ENCODE assay signal across 8 mouse cellular contexts in the genomic region with DNA sequence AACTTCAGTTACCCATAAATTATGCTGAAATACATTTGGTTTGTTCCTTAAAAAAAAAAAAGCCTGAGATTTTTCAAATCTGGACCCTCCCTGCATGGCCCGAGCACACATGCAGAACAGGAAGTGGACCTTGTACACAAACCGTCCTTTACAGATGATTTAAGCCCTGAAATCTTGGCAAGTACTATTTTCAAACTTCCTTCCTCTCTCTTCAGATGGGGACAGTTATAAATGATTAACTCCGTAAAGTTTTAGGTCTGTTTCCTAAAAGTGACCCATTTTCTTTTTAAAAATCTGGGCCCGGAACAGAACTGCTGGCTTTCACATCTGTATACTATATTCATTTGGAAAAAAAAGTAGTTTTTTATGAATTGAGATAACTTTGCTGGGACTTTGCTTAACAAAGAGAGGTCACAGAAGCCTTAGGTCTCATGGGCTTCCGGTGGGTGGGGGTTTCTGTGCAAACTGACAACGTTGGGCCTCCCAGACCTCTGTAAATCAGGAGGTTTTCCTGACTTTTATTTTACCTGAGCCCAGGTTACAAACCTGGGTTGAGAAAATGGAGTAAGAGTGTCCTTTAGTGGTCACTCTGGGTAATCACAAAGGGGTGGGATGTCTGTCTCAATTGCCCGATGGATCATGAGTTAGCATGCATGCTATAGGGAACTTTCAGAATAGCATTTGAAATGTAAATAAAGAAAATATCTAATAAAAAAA.
DNase-seq lines count a peak whose midpoint lies in the region; ATAC-seq and TF ChIP-seq lines count a peak whose summit lies in the region.
"Had no signal": no experiment of that assay in that cellular context is flagged by ENCODE, and none has a peak within 500 bp of the region (broad histone marks: within the 10 kb centered on the region; RNA-seq: fewer than 3 reads in every experiment).

No protein-coding gene starts in this region.

- TF ChIP-seq CTCF in hindbrain, postnatal 0 days (IDR thresholded peaks at IDR 0.05; ENCODE audit: low read depth) = peak; percentile 62
- TF ChIP-seq CTCF in brain, embryonic 14.5 days (IDR thresholded peaks at IDR 0.05; ENCODE audit: borderline replicate concordance, extremely low read depth, insufficient read depth, insufficient read length) = no peak

- no peaks in the 10 kb centered on the region for H3K36me3 ChIP-seq in hindbrain, postnatal 0 days (ENCODE audit: insufficient read depth, low read length)
- H3K36me3 ChIP-seq in hindbrain, embryonic 13.5 days = no peaks in the 10 kb centered on the region
- H3K36me3 ChIP-seq: embryonic facial prominence, embryonic 13.5 days had no signal

- H3K4me3 ChIP-seq in hindbrain, postnatal 0 days (ENCODE audit: low read length) = no peak overlapping the region
- no peak overlapping the region for H3K4me3 ChIP-seq in hindbrain, embryonic 13.5 days
- H3K4me3 ChIP-seq: embryonic facial prominence, embryonic 13.5 days had no signal

- H3K27ac ChIP-seq in hindbrain, postnatal 0 days = no peak overlapping the region
- no peak overlapping the region for H3K27ac ChIP-seq in hindbrain, embryonic 13.5 days
- H3K27ac ChIP-seq: embryonic facial prominence, embryonic 13.5 days had no signal

- no peak; the same call in 1 of the 2 replicates for ATAC-seq in hindbrain, postnatal 0 days
- ATAC-seq in hindbrain, embryonic 13.5 days (ENCODE audit: low FRiP score) = no peak
- ATAC-seq in inflammation-experienced regulatory T-cells, adult 6 months = no peak

- no peak for TF ChIP-seq POLR2A in brain, embryonic 14.5 days (IDR thresholded peaks at IDR 0.05; ENCODE audit: borderline replicate concordance, extremely low read depth, insufficient read depth, insufficient read length, poor library complexity, severe bottlenecking)

- DNase-seq in hindbrain, postnatal 0 days (ENCODE audit: low spot score) = peak; percentile 44
- DNase-seq in 3T3-L1 (ENCODE audit: low read depth, low spot score) = peak; percentile 14
- DNase-seq in brain, embryonic 14.5 days (ENCODE audit: low read depth) = peak; percentile 20
- peak; percentile 44 to 80 for DNase-seq in kidney, postnatal 36 days
- no peak for DNase-seq in ovary, postnatal 36 days (ENCODE audit: low spot score)

- H3K4me2 ChIP-seq in hindbrain, postnatal 0 days (ENCODE audit: low read depth, low read length) = no peak overlapping the region
- no peak overlapping the region for H3K4me2 ChIP-seq in hindbrain, embryonic 13.5 days
- H3K4me2 ChIP-seq: embryonic facial prominence, embryonic 13.5 days had no signal

- no peaks in the 10 kb centered on the region for H3K27me3 ChIP-seq in hindbrain, postnatal 0 days (ENCODE audit: insufficient read depth, low read length)
- H3K27me3 ChIP-seq in hindbrain, embryonic 13.5 days = no peaks in the 10 kb centered on the region
- H3K27me3 ChIP-seq: embryonic facial prominence, embryonic 13.5 days had no signal

- H3K4me1 ChIP-seq in hindbrain, postnatal 0 days (ENCODE audit: insufficient read depth, low read length) = no peaks in the 10 kb centered on the region
- H3K4me1 ChIP-seq in hindbrain, embryonic 13.5 days (replicated peaks) = no peaks in the 10 kb centered on the region
- H3K4me1 ChIP-seq: embryonic facial prominence, embryonic 13.5 days had no signal

- H3K9ac ChIP-seq in hindbrain, postnatal 0 days (replicated peaks; ENCODE audit: low read length) = no peak overlapping the region
- H3K9ac ChIP-seq in hindbrain, embryonic 13.5 days = no peak overlapping the region
- H3K9ac ChIP-seq: embryonic facial prominence, embryonic 13.5 days had no signal

- H3K9me3 ChIP-seq in hindbrain, postnatal 0 days (ENCODE audit: low read length) = no peaks in the 10 kb centered on the region
- no peaks in the 10 kb centered on the region for H3K9me3 ChIP-seq in hindbrain, embryonic 13.5 days
- H3K9me3 ChIP-seq: embryonic facial prominence, embryonic 13.5 days had no signal

- WGBS in hindbrain, postnatal 0 days = 71% methylated on average over 7 of the region's 7 CpGs
- WGBS in hindbrain, embryonic 13.5 days = 73% methylated on average over 7 of the region's 7 CpGs
